Mouse (Mus musculus) A20 (cell line): Measurements from ENCODE around the gene Doc2a.
A peak's percentile ranks its signal among the peaks of the same experiment; 100 is the strongest.

Experiments used
- DNase-seq: peaks from one replicate; pipeline ENCODE4 v3.0.0-alpha.2; 2011; ENCODE audit warnings: low read depth, low spot score

Gene Doc2a

DNA sequence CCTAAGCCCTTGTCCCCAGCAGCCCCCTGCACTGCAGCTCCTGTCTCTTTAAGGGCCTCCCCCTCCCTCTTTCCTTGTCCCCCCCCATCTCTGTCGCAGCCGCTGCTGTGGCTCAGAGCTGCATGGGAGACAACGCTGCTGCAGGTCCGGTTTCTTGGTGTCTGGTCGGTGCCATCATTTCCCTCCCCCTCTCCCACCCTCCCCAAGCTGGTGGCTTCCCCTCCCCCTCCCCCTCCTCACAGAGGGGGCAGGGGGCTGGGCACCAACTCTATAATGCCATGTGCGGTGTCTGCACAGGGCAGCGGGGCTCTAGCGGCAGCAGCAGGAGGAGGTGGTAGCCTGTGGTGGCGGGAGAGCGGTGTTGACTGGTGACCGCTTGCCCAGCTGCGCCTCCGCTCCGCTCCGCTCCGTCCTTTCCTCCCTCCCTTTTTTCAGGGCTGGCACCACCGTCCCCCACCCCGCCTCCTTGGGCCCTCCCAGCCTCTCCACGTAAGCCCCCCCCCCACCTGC is 24.0 kb upstream of the Doc2a start:
- no peak for DNase-seq

DNA sequence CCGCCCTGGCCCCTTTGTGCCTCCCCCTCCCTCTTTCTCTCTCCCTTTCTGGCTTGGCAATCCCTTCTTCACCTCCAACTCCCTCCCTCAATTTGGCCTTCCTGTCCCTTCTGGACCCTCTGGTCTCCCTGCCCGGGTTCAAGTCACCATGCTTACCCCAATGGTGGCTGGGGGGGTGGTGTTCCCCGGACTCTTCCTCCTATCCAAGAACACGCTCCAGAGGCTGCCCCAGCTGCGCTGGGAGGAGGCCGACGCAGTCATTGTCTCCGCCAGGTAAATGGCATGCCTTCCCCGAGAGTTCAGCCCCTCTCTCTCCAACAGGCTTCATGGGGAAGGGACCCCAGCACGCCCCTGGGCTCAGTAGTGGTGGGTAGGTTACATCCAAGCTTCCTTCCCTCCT is 23.3 kb upstream of the Doc2a start:
- no peak for DNase-seq

DNA sequence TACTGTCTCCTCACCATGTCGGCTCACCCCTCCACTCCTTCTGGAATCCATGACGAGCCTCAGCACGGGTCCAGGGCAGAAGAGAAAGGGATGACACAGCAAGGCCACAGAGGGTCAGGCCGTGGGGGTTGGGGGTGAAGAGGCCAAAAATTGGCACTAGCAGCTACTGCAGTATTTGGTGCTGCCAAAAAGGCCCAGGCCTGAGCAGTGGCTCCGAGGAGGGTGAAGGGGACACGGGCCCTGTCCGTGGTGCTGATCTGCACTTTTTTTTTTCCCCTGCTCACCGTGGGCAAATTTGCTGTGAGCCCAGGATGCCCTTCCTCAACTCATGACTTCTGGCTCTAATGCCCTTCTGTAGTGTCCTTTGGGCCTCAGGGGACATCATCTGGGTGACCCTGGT is 21.8 kb upstream of the Doc2a start:
- no peak for DNase-seq

DNA sequence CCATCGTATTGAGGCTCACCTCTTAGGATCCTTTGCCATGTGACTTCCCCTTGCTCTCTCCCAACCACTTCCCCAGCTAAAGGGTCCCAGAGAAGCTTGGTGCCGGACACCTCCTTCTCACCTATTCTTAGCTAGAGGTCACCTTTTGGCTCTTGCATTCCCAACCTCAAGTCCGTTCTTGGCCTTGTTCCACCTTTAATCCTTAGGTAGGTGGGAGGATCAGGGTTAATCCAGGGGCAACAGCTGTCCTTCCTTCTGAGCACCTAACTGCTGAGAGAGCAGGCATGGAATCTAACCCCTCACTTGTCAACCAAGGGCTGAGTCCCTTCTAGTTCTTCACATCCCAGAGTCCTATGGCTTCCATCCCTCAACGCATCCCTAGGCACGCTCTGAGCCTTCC is 21.3 kb upstream of the Doc2a start:
- DNase-seq: no peak

DNA sequence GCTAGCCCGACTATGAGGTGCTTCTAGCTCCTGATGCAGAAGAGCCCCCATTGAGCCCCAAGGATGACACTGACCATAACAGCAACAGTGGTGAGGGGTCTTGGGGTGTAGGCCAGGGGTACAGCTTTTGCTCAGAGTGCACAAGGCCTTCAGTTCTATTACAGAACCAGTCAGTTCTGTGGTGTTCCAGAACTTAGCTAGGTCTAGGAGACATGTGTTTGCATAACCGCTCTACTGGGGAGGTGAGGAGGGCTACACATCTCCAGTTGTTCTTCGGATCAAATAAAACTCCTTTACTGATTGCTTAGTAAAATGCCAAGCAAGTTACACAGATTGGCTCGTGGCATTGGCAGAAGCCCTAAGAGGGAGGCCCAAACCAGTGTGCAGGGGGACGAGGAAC is 15.7 kb upstream of the Doc2a start, which contains the start of gene 4930451I11Rik:
Gene 4930451I11Rik, minus strand, starts transcription at position 101 of the 400 bp plus-strand sequence.
- no peak for DNase-seq

DNA sequence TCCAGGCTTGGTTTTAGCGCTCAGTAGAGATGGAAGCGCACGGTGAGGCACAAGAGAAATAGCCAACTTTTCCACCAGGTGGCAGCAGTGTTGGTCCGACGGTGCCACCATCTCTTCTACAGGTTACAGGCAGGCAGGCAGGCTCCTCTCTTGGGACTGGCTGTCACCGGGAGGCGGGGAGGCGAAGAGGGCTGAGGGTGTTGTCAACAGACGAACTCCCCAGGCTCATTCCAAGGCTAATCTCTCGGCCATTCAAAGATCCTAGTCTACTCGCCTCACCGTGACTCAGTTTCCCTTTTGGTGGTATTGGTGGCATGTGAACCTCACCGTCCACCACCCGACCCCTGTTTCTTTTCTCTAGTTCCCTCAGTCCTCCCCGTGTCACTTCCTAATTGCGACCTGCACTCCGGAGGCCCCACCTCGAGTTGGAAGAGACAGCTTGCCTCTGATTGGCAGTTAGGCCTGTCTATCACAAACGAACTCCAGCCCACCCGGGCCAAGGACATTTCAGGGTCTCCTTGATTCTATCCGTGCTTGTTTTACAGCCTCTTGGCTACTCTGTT is 15.1 kb upstream of the Doc2a start:
- peak; percentile 95 for DNase-seq

DNA sequence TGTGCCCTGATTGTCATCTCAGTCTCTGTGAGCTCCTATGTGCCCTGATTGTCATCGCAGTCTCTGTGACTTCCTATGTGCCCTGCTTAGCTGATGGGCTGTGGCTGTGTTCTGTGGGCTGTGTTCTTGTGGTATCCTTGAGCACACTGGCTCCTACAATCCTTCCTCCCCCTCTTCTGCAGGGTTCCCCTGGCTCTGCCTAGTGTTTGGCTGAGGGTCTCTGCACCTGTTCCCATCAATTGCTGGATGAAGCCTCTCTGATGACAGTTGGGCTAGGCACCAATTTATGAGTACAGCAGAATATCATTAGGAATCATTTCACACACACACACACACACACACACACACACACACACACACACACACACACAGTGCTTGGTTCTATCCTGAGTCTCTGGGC is 13.9 kb upstream of the Doc2a start:
- DNase-seq: no peak

DNA sequence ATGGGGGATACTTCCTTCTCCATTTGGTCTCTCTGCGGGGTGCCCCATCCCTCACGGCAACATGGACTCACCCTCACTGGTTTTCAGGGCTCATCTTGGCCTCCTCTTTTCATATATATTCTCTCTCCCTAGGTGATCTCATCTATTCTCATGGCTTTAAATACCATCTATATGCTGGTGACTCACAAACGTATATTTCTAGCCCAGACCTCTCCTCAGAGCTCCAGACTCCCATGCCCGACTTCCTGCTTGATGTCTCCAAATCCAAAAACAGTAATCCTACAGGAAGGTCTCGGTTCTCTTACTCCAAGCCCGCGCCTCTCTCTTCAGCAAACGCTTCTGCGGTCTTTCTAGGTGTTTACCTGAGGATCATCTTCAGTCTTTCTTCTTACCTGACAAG is 3.9 kb upstream of the Doc2a start:
- no peak for DNase-seq

DNA sequence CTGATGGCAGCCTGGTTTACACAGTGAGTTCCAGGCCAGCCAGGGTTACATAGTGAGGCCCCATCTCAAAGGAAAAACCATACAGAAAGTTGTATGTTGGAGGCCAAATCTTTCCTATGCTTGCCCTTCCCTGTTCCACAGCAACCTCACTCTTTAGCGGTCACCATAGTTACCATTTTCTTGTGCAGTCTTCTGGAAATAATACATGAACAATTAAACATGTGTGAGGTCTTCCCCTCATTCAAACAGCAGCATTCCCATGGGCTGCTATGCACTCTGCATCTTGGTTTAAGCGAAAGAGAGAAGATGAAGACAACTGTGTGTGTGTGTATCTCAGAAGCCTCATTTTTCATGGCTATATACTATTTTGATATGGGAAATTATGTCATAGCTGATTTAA is 1.7 kb upstream of the Doc2a start:
- DNase-seq: no peak

DNA sequence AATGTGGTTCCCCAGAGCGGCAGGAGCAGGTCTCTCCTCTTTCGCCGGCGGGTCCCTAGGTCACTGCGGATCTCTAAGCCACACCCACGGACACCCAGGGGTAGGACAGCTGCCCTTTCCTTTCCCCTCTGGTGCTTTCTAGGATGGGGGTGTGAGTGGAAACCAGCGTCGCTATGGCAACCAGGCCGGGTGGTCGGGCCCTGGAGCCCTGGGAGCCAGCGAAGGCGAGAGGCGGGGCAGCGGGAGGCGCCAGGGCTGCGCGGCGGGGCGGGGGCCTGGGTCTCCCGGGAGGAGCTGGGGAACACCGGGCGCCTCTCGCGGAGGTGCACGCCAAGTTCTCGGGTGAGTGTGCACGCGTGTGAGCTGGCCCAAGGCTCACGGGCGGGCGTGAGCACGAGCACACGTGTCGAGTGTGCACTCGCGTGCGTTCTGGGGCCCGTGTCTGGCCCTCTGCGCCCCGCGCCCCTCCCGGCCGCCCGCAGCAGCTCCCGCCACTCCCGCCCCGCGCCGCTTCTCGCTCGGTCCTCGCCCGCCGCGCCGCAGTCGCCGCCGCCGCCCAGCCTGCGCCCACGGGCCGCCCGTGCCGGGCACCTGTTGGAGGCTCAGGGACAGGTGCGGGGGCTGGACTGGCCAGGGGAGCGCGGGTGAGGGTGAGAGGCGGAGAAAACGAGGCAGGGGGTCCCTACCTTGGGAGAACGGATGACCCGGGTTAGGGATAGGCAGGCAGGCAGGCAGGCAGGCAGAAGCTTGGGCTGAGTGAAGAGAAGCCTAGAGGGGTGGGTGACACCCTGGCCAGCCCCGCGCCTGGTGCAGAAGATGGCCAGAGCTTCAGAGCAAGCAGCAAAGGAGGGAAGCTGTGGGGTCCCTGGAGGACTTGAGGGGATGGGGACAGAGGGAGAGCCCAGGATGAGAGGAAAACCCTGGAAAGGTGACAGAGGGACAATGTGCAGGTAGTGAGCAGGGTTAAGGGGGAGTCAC is 494 bp downstream of the Doc2a start:
- DNase-seq: no peak

DNA sequence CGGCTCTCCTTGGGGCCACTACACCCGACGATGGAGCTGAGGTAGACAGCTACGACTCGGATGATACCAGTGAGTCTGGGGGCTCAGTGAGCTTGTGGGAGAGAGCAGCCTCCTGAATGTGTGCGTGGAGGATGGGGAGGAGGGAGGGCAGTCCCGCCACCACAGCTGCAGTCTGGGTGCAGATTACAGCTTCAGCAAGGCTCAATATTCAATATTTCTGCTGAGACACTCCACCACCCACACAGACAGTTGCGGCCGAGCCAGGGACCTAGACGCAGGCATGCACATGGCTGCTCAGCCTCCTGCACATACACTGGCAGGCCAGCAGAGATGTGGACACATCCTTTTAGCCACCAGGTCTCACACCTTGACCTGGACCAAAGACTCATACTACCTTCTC is 1.6 kb downstream of the Doc2a start:
- no peak for DNase-seq

DNA sequence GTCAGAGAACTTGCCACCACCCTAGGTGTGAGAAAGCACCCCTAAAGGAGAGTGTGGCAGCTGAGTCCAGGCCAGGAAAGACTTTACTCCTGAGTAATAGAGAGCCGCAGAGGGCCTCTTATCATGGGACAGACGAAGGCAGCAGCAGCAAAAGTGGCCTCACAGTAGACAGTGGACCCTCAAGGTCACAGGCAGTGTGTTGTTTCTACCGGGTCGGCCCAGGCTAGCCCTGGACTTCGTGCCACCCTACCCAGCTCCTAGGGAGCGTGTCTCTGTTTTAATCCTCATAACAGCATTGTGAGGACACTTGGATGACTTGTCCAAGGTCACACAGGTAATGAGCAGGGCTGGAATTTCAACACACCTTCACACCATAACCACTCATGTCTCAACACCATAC is 2.9 kb downstream of the Doc2a start:
- no peak for DNase-seq

DNA sequence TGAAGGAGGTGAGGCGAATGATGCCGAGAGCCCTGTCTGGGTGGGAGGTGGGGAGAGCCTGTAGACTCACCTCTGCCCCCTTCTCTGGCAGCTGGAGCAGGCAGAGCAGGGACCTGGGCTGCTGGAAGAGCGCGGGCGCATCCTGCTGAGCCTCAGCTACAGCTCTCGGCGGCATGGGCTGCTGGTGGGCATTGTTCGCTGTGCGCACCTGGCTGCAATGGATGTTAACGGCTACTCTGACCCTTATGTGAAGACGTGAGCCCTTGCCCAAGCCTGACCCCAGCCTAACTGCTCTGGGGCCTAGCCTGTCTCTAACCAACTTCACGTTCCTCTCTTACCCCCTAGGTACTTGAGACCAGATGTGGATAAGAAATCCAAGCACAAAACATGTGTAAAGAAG is 4.0 kb downstream of the Doc2a start:
- no peak for DNase-seq

DNA sequence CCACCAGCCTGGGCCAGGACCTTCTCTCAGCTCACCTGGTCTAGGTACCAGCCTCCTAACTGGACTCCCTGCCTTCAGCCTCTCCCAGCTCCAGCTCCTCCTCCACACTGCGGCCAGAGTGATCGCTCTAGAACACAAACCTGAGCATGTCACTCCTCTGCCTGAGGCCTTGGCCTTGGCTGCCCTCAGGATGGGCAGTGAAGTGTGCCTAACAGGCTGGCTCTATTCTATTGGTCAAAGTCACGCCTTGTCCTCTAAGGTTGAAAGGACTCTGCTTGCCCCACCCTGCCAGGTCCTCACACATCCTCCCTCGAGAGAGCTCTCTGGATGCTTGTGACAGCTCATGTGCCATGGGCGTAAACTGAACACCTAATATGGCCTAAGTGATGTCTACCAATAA is 6.2 kb downstream of the Doc2a start:
- DNase-seq: no peak

DNA sequence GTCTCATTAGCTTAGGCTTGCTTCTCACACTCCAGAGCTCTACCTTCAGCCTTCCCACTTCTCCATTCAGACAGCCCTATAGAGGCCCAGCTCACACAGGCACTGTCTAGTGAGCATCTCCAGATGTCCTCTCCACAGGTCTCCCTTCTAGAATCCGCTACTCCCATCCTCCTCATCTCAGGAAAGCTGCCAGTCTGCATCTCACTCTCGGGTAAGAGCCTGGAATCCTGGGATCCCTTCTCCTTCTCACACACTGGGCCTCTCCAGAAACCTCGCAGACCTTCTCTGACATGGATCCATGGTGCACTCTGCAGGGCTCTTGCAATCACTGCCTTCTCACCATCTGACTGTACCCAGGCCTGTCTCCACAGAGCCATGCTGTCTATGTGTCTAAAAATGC is 8.4 kb downstream of the Doc2a start:
- no peak for DNase-seq

DNA sequence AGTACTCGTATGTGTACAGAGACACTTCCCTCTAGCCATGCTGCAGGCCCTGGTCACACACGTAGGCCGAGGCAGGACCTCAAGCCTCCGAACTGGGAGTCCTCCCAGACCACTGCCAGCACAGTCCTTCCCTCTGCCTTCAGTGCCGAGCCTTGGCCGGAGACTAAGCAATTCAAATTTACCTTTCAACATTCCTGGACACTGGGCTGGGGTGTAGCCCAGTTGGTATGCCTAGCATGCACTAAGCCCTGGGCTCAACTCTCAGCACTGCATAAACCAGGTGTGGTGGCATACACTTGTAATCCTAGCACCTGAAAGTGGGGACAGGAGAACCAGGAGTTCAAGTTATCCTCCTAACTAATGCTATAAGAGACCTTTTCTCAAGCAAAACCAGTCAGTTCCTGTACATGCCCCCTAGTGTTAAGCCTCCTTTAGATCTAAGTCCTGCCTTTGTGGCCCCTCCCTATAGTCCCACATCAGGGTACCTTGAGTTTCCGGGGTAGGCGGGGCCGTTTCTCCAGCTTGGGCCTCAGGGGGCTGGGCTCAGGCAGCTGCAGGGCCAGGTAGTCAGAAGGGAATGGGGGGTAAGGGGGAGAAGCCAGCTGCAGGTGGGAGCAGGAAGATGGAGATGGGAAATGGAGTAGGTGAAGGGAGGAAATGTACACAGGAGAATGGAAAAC is 9.7 kb downstream of the Doc2a start:
- DNase-seq: no peak

DNA sequence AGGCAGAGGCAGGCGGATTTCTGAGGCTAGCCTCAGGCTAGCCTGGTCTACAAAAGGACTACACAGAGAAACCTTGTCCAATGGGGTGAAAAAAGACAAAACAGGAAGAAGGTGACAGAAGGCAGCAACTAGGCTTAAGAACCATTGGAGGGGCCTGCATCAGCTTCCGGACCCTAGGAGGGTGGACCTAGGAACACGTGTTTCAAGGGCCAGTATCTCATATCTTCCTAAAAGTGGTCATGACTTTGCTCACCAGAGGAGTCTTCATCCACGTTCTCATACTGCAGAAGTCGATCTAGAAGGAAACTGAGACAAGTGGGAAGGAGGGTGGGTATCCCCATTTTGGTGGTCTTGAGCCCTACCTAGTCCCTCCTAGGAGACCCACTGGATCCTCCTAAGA is 13.8 kb downstream of the Doc2a start:
- peak; percentile 58 for DNase-seq

DNA sequence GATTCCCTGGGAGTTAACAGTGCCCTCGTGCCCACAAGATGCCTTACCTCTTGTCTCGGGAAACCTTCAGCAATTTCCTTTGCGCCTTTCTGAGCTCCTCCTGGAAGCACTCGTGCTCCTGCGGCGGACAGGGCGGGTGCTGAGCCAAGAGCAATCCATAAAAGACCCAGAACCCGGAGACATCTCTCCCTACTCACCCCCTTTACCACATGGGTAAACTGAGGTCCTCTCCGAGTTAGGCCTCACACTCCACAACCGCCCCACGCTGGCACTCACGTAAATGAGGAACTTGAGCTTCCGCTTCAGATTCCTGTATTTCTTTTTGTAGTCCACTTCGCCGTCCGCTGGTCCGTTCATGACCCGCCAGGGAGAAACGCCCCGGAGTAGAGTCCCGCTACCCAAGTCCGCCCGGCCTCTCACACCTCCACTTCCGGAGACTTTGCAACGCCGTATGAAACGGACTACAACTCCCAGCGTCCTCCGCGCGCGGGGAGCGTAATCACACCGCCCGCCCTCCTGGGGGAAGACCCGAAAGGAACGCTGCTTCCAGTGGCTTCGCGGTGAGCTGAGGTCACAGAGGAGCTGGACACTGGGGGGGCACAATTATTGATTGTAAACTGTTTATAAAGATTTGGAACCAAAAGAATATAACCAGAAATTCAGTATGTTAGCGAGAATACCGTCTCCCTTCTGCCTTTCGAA is 14.4 kb downstream of the Doc2a start, which contains the start of gene Hirip3:
Gene Hirip3, plus strand, starts transcription at position 544 of the 702 bp plus-strand sequence.
- peak; percentile 97 for DNase-seq

DNA sequence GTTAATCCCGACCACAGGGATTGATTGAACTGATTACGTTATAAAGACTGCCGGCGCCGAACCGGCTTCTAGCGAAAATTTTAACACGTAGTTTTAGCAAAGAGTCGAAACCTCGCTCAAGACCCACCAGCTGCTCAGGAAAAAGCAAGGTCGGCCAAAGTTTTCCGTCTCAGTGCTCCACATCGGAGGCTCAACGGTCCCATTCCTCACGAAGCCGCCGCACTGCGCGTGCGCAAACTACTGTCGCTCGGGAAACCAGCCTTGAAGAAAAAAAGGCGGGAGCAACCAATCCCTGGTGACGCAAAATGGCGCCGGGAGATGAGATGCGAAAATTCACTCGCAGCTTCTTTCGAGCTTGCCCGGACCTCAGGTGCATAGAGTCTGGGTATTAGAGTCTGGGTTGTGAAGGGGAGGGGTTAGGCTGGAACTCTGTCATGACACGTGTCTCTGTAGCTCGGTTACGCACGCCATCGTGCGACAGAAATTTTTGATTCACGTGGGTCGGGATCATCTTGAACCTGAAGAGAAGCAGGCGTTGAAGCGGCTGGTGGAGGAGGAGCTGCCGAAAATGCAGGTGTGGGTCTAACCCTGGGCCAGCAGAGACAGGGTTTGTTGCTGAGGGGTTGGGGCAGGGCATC is 15.1 kb downstream of the Doc2a start, which contains the start of gene Ino80e:
Gene Ino80e, minus strand, starts transcription at position 231 of the 638 bp plus-strand sequence.
- DNase-seq: peak; percentile 95

DNA sequence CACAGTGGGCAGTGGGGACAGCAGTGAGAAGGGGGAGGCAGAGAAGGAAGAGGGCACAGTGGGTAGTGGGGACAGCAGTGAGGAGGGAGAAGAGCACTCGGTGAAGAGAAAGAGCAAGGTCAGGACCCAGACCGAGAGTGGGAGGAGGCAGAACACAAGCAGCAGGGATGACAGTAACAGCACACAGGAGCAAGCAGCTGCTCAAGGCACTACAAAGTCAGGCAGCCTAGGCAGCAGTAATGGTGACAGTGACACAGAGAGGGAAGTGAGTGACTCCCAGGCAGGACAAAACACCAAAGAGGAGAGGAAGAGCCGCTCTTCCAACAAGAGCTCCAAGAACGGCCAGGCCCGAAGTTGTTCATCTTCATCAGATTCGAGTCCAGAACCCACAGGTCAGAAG is 16.6 kb downstream of the Doc2a start:
- DNase-seq: no peak

DNA sequence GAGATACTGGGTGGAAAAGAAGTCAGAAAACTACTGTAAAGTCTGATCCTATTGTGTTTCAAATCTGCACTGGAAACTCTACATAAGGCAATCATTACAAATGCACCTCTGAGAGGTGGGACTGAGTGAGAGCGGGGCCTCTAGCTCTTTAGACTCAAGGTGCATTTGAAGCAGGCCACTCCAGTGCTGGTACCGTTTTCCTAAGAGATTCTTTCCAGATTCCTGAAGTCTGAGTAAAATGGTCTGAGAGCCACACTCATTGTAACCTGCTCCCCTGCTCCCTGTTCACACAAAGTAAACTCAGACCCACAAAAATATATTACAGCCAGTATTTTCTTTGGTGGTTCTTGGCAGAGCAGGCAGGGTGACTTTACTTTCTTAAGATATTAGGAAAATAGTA is 20.3 kb downstream of the Doc2a start:
- DNase-seq: no peak
